Mouse (Mus musculus) neural tube, embryonic 10.5 days (tissue): ENCODE measurements around the gene Srsf7.
"Not testable (repeated sequence)": the region's sequence is repeated elsewhere in the genome, so short reads cannot be mapped to it uniquely, and the experiment has no call there.

ENCODE experiments used
- DNase-seq: peaks from one replicate; pipeline ENCODE4 v3.0.0-alpha.2; 2017; ENCODE audit warnings: low spot score; ENCODE audit errors: extremely low spot score

Srsf7 gene

GRCm38 (mm10) chr17:80199160-80199778, 7.8 kb downstream of the Srsf7 start:
- DNase-seq: no peak

DNA sequence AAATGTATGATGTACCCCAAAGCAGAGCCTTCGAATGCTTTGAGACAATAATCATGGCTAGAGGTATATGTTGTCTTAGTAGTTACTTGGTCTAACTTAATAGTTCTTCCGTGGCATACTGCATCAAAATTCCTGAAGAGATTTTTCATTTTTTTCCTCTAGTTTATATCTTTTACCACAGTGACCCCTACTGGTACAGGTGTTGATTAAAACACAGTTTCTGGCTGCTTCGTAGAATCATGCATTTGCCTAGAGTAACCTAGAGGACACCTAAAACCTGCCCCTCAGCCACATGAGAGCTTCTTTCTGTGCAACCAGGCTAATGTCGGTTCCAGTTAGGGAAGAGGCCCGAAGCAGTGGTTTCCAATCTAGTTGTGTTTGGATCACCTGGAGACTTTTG, 14.0 kb downstream of the Srsf7 start:
- no peak for DNase-seq

- DNase-seq: no peak
Measured at GRCm38 (mm10) chr17:80183615-80184014, 23.5 kb downstream of the Srsf7 start.

DNA sequence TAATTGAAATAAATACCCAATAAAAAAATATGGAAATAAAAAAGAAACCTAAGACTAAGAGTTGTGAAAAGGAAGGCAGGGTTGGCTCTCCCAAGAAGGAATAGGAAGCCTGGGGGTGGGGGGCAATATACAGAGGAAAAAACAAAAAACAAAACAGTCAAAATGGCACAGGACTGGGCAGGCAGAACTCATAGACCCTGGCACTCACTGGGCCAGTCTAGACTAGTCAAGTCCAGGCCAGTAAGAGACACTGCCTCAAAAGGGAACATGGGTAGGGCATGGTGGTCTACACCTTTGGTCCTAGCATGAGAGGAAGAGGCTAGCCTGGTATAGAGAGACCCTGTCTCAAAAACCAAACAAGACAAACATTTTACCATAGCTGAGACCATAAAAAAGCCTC, 26.6 kb downstream of the Srsf7 start:
- DNase-seq: no peak

GRCm38 (mm10) chr17:80179959-80180358, 27.1 kb downstream of the Srsf7 start:
- peak; percentile 69 for DNase-seq

DNA sequence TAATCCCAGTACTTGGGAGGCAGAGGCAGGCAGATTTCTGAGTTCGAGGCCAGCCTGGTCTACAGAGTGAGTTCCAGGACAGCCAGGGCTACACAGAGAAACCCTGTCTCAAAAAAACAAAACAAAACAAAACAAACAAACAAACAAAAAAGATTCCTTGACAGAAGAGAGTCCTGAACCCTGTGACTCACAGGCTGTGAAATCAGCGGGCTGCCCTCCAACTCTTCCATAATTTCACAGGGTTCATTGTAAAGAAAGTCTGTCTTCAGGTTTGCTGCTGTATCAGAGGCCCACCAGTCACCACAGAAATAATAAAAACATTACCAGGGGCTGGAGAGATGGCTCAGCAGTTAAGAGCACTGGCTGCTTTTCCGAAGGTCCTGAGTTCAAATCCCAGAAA, 28.3 kb downstream of the Srsf7 start:
- not testable (repeated sequence) for DNase-seq

GRCm38 (mm10) chr17:80175966-80176365, 31.1 kb downstream of the Srsf7 start:
- no peak for DNase-seq

- no peak for DNase-seq
Measured at GRCm38 (mm10) chr17:80175386-80175739, 31.7 kb downstream of the Srsf7 start.

- DNase-seq: peak; percentile 22
Measured at GRCm38 (mm10) chr17:80174699-80175385, 32.3 kb downstream of the Srsf7 start.

DNA sequence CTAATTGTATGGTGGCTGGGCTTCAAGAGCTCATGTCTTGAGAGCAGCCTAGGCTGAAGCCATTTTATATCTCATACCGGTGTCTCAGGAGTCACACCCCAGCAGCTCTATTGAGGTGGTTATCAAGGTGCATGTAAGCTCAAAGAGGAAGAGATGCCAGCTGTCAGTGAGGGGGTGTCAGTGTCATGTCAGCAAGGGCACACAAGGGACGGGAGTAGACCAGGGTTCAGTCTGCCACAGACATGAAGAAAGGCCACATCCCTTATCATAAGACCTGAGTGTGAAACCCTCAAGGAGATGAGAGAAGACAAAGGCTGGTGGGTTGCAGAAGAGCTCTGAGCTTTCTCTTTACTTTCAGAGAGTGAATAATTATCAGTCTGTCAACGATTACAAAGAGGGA, 33.0 kb downstream of the Srsf7 start:
- no peak for DNase-seq

GRCm38 (mm10) chr17:80173708-80174107, 33.4 kb downstream of the Srsf7 start:
- no peak for DNase-seq

- DNase-seq: no peak
Measured at GRCm38 (mm10) chr17:80172761-80173160, 34.3 kb downstream of the Srsf7 start.

- no peak for DNase-seq
Measured at GRCm38 (mm10) chr17:80171948-80172347, 35.2 kb downstream of the Srsf7 start.

DNA sequence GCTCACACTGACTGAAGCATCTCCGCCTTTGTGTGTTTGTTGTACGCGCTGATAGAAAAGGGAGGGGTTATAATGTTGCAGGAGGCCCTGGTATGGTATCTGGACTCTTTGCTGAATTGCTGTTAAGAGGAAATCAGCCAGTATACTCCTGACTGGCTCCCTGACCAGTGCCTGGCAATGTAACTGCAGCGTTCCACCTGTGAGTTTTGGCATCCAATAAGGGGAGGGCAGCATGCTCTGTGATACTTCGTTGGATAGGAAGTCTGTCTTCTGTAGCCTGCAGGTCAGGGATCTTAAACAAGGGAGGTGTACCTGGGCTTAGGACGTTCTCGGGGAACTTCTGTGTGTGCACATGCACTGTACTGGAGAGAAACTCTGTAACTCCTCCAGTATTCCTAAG, 36.2 kb downstream of the Srsf7 start:
- no peak for DNase-seq

DNA sequence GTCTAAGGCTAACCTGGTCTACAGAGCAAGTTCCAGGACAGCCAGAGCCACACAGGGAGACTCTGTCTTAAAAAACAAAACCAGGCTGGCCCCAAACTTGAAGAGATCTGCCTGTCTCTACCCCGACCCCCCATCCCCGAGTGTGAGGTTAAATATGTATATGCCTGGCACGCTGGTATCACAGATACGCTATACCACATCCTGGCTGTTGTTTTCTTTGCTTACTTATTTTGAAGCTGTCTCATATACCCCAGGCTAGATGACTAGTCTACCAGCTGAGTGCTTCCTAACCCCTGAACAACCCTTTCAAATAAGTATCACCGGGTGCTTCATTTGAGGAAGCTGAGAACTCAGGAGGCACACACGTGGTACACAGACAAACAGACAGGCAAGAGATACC, 37.3 kb downstream of the Srsf7 start:
- no peak for DNase-seq

GRCm38 (mm10) chr17:80168425-80169182, 38.5 kb downstream of the Srsf7 start:
- peak; percentile 48 for DNase-seq

- DNase-seq: no peak
Measured at GRCm38 (mm10) chr17:80167851-80168251, 39.3 kb downstream of the Srsf7 start.

GRCm38 (mm10) chr17:80167436-80167835, 39.7 kb downstream of the Srsf7 start:
- no peak for DNase-seq

DNA sequence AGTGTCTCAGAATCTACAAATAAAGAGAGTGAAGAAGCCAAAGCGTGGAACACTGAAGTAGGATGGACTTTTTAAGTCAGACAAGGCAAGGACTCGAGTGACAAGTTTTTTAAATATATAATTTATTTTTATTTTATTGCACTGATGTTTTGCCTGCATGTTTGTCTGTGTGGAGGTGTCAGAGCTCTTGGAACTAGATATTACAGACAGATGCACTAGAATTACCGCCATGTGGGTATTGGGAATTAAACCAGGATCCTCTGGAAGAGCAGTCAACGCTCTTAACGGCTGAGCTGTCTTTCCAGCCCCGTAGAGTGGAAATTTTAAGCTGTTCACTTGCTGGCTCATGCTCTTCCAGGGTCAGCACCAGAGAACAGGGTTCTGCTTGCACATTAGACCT, 40.8 kb downstream of the Srsf7 start:
- no peak for DNase-seq

GRCm38 (mm10) chr17:80165741-80166140, 41.4 kb downstream of the Srsf7 start:
- DNase-seq: no peak

- no peak for DNase-seq
Measured at GRCm38 (mm10) chr17:80163991-80164390, 43.1 kb downstream of the Srsf7 start.

DNA sequence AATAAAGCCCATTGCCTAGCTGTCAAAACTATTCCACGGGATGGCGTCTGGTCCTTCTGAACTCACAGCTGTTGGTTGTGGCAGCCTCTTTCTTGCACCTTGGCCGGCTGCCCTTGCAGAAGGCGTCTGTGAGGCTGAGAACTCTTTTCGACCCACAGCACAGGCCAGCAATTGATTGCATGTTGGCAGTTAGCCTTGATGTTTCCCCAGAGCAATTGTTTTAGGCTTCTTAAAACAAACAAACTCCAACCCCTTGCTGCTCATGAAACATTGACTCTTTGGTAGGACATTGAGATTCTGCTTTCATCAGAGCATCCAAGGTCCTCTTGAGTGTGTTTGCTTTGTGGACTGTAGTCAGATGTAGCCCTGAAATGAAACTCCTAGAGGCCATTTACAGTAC, 46.7 kb downstream of the Srsf7 start:
- no peak for DNase-seq

GRCm38 (mm10) chr17:80157489-80157888, 49.6 kb downstream of the Srsf7 start:
- DNase-seq: no peak
